Mouse (Mus musculus) heart, adult 2 months (tissue): ENCODE results near the gene Rgs13.

Experiments used
- CTCF ChIP-seq: fragments of 200-600 bp; IDR thresholded peaks from 2 replicates; pipeline ENCODE4 v1.8.1; 2022; ENCODE audit warnings: antibody characterized with exemption, mild to moderate bottlenecking, moderate library complexity
- EP300 ChIP-seq: fragments of 200-500 bp; IDR thresholded peaks from 2 replicates; pipeline ENCODE4 v1.6.1; 2011; ENCODE audit warnings: low read depth, low read length, control low read depth; ENCODE audit not compliant: insufficient read depth

DNA sequence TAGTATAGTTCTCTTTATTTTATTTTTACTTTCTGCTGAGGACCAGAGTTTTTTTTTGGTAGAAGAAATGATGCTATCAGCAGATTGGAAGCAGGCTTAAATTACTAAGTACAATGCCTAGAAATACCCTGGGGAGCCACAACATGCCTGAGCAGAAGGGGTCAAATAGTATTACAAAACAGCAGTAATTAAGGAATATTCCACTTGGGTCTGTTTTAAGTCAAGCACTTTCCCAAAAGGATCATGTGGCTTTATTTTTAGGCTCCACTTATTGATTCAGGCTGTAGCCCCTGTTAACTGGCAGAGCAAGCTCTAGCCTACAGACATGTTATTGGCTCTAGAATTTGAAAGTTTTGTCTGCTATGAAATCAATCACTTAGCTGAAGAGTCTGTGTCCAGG lies 6.5 kb upstream of the Rgs13 start:
- no peak for TF ChIP-seq CTCF
- TF ChIP-seq EP300 = no peak
